Mouse (Mus musculus): ENCODE results near the gene Abtb2.

DNA sequence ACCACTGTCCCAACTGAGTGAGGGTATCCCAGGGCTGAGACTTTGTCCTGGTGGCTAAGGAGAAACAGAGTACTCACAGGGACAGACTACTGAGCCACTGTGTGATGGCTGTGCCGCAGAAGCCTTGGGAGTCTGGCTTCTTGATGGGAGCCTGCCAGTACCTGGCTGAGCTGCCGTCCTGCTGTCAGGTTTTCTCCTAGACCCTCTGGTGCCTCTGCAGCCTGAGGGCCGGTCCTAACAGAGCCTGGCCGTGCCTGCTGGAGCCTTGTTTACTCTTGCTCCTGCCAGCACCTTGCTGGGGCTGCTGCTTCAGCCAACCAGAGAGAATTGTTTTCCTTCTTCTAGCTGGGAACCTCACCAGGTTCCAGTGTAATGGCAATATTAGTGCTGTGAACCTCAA lies 148.3 kb downstream of the Abtb2 start:
- TF ChIP-seq TCF12 (IDR thresholded peaks at IDR 0.05; ENCODE audit: insufficient read depth, poor library complexity, severe bottlenecking) (no peak), POLR2A (IDR thresholded peaks at IDR 0.05; ENCODE audit: insufficient read length, low read depth) (no peak), TCF3 (IDR thresholded peaks at IDR 0.05; ENCODE audit: insufficient read length, low read depth) (no peak), CEBPB (IDR thresholded peaks at IDR 0.05; ENCODE audit: insufficient read depth, poor library complexity, severe bottlenecking) (no peak), POLR2AphosphoS2 (IDR thresholded peaks at IDR 0.05; ENCODE audit: insufficient read length, low read depth) (no peak), USF1 (IDR thresholded peaks at IDR 0.05; ENCODE audit: low read depth) (no peak), E2F4 (IDR thresholded peaks at IDR 0.05; ENCODE audit: insufficient read depth) (no peak), REST (IDR thresholded peaks at IDR 0.05; ENCODE audit: insufficient read depth, insufficient read length) (no peak), MYOD1 (IDR thresholded peaks at IDR 0.05; ENCODE audit: control insufficient read depth in 1 of 3, insufficient read length in 2 of 3, low read depth in 2 of 3) (no peak), SRF (IDR thresholded peaks at IDR 0.05; ENCODE audit: control insufficient read depth, insufficient read length, low read depth) (no peak)
